Mouse (Mus musculus) intestine, postnatal 0 days (tissue): ENCODE data around the gene Cnga4. TPM values are rescaled to one million over a fixed set of nuclear protein-coding genes. Genes with fewer than 3 reads are reported as not detected.

Source experiments
- ATAC-seq: fragments of 200-750 bp; cut with Nextera tagmentation; 2 replicates; pipeline ENCODE4 v1.8.0; 2017; ENCODE audit warnings: mild to moderate bottlenecking, moderate TSS enrichment, moderate library complexity
- H3K27ac ChIP-seq: fragments of 300-500 bp; sonication (generic); 2 replicates; pipeline ENCODE4 v1.5.1; 2014; ENCODE audit warnings: mild to moderate bottlenecking, low read depth, low read length, moderate library complexity
- H3K27me3 ChIP-seq: fragments of 300-500 bp; sonication (generic); replicated peaks from 2 replicates; pipeline ENCODE4 v1.6.1; 2014; ENCODE audit warnings: low read length, mixed read lengths; ENCODE audit not compliant: control insufficient read depth, insufficient read depth
- H3K36me3 ChIP-seq: fragments of 300-500 bp; sonication (generic); 2 replicates; pipeline ENCODE4 v1.6.1; 2014; ENCODE audit warnings: mild to moderate bottlenecking, moderate library complexity; ENCODE audit not compliant: control insufficient read depth, insufficient read depth
- H3K4me1 ChIP-seq: fragments of 300-500 bp; sonication (generic); replicated peaks from 2 replicates; pipeline ENCODE4 v1.6.1; 2014; ENCODE audit warnings: antibody characterized with exemption, low read length, mixed read lengths; ENCODE audit not compliant: control insufficient read depth, insufficient read depth
- H3K4me2 ChIP-seq: fragments of 300-500 bp; sonication (generic); replicated peaks from 2 replicates; pipeline ENCODE4 v1.6.1; 2014; ENCODE audit warnings: low read depth, mild to moderate bottlenecking, moderate library complexity
- H3K4me3 ChIP-seq: fragments of 300-500 bp; sonication (generic); 2 replicates; pipeline ENCODE4 v1.5.1; 2014; ENCODE audit warnings: low read depth, low read length
- H3K9ac ChIP-seq: fragments of 300-500 bp; sonication (generic); 2 replicates; pipeline ENCODE4 v1.6.1; 2014; ENCODE audit warnings: mild to moderate bottlenecking, low read depth, low read length
- H3K9me3 ChIP-seq: fragments of 300-500 bp; sonication (generic); 2 replicates; pipeline ENCODE4 v1.6.1; 2016; ENCODE audit warnings: mixed run types; ENCODE audit not compliant: control insufficient read depth
- CTCF ChIP-seq: sonication (generic); IDR thresholded peaks from 2 replicates; pipeline ENCODE4 v1.5.1; 2016; ENCODE audit warnings: low read depth, mild to moderate bottlenecking, control low read depth, antibody characterized with exemption, moderate library complexity
- WGBS: fragments of 180-500 bp; shearing (Covaris S2); extraction: QIAGEN DNeasy Blood & Tissue Kit; methylation state at CpG from one replicate; pipeline ENCODE4 v1.1.7; 2014; 5-methylcytosine and 5-hydroxymethylcytosine counted together
- polyA plus RNA-seq: library from polyadenylated mRNA; unstranded; fragments of >200 nt; fragmentation: Nextera tagmentation; extraction: Ambion mirVana; gene quantifications from 2 replicates; pipeline ENCODE4 v1.2.1, GENCODE M21; 2015

The Cnga4 gene
- polyA plus RNA-seq, 1 experiment from 2014 or later: not detected

DNA sequence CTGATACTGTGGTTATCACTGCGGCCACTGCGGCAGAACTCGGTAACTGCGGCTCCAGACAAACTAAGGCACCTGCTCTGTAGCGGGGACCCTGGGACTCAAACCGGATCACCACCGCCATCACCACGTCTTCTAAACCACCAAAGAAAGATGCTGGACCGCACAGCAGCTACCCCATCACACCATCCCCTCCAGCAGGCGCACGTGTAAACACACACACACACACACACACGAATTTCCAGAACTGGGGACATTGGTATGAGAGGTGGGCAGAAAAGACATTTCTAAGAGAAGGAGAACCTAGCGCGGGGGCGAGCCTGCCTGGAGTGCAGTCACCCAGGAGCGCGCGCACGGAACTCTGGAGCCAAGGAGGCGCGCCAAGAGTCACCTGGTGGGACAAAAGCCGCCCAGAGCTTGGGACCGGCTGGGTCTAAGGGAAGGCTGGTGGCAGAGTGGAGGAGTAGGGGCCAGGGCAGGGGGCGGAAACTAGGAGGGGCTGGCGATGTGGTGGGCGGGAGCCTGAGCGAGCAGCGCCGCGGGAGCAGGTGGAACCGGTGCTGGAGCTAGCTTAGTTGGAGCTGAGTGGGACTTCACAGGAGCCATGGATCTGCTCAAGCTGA is 21.2 kb downstream of the Cnga4 start, which contains the start of gene Cckbr:
Gene Cckbr, plus strand, starts transcription at position 308 of the 620 bp plus-strand sequence.
- no peaks in the 10 kb centered on the region for H3K36me3 ChIP-seq
- peaks cover 18% of the 10 kb centered on the region for H3K27me3 ChIP-seq
- 0 out of 2 replicates have a peak, but pooled peaks have one; percentile 6 for ATAC-seq
- no peaks in the 10 kb centered on the region for H3K9me3 ChIP-seq
- no peak for TF ChIP-seq CTCF
- no peaks in the 10 kb centered on the region for H3K4me1 ChIP-seq
- H3K27ac ChIP-seq: no peak within 1 kb of the TSS
- 2% methylated on average over 29 of the region's 31 CpGs for WGBS
- H3K9ac ChIP-seq: no peak within 1 kb of the TSS
- H3K4me2 ChIP-seq: peak within 1 kb of the TSS; percentile 52
- peak within 1 kb of the TSS; percentile 26 for H3K4me3 ChIP-seq

DNA sequence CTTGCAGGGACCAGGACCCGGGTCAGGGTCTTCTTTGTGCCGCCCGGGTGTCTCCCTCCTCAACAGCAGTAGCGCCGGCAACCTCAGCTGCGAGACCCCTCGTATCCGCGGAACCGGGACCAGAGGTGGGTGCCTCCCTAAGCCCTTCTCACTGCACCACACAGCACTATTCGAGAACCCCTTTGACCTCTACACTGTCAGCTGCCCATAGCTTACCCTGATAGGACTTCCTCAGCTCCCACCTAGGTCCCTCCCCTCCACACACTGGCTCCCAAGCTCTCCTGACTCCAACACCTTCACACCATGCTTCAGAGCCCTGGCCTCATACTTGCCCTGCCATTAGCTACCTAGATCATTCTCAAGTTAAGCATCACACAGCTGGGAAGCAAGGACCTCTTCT is 21.7 kb downstream of the Cnga4 start:
- Histone ChIP-seq H3K9ac (no peak overlapping the region), H3K4me3 (peak overlapping the region; percentile 26; the same call in 1 of the 2 replicates)
- no peak for TF ChIP-seq CTCF

DNA sequence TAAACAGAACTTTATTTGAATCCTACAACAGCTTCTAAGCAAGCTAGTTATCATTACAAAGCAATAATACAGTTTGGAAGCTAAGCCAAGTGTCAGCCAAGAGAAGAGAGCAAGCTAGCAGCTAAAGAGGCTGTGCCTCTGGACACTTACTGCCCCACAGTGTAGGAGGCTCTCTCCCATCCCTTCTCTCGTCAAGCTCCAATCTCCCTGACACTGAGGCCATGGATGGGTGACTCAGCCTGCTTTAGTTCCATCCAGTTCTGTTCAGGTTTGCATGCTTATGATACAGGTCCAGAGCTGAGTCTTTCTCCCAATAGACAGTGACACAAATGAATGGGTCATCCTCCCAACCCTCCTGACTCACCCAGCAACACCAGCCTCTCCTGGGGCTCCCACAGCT is 27.7 kb downstream of the Cnga4 start:
- no peak for TF ChIP-seq CTCF
- WGBS: 30% methylated on average over 1 of the region's 1 CpGs
- Histone ChIP-seq H3K9ac (no peak overlapping the region), H3K4me2 (no peak overlapping the region), H3K4me3 (no peak overlapping the region), H3K27ac (no peak overlapping the region), H3K27me3 (no peaks in the 10 kb centered on the region), H3K36me3 (no peaks in the 10 kb centered on the region), H3K4me1 (no peaks in the 10 kb centered on the region), H3K9me3 (no peaks in the 10 kb centered on the region)
- ATAC-seq: no peak

More for the DNA sequence above, 21.7 kb downstream of the Cnga4 start:
- whole genome bisulfite sequencing: 5% methylated on average over 11 of the region's 11 CpGs
- H3K4me2 ChIP-seq: peak overlapping the region; percentile 52
- no peaks in the 10 kb centered on the region for H3K4me1 ChIP-seq
- H3K36me3 ChIP-seq: no peaks in the 10 kb centered on the region
- no peaks in the 10 kb centered on the region for H3K9me3 ChIP-seq
- no peak overlapping the region for H3K27ac ChIP-seq
- H3K27me3 ChIP-seq: peaks cover 18% of the 10 kb centered on the region
- no peak for ATAC-seq

DNA sequence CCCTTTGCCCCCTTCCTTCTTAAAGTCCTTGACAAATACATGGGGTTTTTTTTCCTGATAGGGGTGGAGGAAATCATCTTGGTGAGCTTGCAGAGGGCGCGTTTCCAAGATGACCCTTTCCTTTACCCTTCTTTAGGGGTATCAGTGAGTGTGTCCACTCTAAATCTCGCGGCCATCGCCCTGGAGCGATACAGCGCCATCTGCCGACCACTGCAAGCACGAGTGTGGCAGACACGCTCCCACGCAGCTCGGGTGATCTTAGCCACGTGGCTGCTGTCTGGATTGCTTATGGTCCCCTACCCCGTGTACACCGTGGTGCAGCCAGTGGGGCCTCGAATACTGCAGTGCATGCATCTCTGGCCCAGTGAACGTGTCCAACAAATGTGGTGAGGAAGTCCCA is 29.5 kb downstream of the Cnga4 start:
- WGBS: 86% methylated on average over 17 of the region's 17 CpGs
- H3K4me2 ChIP-seq: no peak overlapping the region
- ATAC-seq: no peak

DNA sequence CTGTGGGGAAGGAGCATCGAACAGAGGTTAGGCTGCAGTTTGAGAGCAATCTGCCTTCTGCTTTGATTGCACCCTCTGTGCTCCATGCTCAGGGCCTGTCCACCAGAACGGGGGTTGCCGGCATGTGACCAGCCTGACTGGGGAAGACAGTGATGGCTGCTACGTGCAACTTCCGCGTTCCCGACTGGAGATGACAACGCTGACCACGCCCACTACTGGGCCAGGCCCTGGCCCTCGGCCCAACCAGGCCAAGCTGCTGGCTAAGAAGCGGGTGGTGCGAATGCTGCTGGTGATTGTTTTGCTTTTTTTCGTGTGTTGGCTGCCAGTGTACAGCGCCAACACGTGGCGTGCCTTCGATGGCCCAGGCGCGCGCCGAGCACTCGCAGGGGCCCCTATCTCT is 30.4 kb downstream of the Cnga4 start:
- ATAC-seq: no peak
- no peak overlapping the region for H3K9ac ChIP-seq
- H3K4me1 ChIP-seq: no peaks in the 10 kb centered on the region
- no peak overlapping the region for H3K4me3 ChIP-seq
- no peak for TF ChIP-seq CTCF
- 82% methylated on average over 22 of the region's 22 CpGs for WGBS
- H3K27me3 ChIP-seq: no peaks in the 10 kb centered on the region
- no peaks in the 10 kb centered on the region for H3K36me3 ChIP-seq
- H3K27ac ChIP-seq: no peak overlapping the region
- no peak overlapping the region for H3K4me2 ChIP-seq
- H3K9me3 ChIP-seq: no peaks in the 10 kb centered on the region

More for the DNA sequence above, 29.5 kb downstream of the Cnga4 start:
- Histone ChIP-seq H3K4me1 (no peaks in the 10 kb centered on the region), H3K27ac (no peak overlapping the region), H3K9ac (no peak overlapping the region), H3K27me3 (no peaks in the 10 kb centered on the region), H3K4me3 (no peak overlapping the region), H3K36me3 (no peaks in the 10 kb centered on the region), H3K9me3 (no peaks in the 10 kb centered on the region)
- no peak for TF ChIP-seq CTCF

DNA sequence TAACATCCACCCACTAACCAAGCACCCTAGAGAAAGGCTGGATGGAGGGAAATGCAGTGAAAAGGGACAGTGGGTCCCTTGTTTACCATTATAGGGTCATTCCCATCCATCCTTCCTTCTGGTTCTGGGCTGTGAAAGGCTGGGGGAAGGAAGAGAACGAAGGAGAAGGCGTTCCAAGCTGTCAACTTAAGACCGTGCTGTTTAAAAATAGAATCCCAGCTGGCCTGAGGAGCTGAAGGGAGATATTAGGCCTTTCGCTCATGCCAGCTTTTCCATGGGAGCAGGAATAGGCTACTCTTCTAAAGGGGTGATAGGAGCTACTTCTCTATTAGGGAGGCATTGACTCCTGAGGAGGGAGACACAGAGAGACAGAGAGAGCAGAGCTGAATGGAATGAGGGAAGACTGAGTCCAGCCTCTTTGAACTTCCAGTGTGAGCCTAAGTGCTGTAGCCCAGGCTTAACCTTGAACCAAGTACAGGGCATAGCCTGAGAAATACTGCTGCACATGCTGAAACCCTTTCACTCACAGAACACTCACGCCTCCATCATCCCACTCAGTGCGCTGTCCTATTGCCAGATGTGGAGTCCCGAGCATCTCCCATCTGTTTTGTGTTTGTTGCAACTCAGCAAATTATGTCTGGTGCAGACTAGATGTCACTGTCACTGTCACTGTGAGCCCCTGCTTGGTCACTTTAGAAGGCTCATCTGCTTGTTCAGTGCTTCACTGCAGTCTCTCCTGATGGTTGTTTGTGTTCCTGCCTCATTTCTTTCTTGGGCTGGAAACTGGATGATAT is 33.8 kb downstream of the Cnga4 start:
- ATAC-seq: no peak
- Histone ChIP-seq H3K4me1 (no peaks in the 10 kb centered on the region), H3K27me3 (no peaks in the 10 kb centered on the region), H3K9ac (no peak overlapping the region), H3K9me3 (no peaks in the 10 kb centered on the region), H3K4me3 (no peak overlapping the region), H3K36me3 (no peaks in the 10 kb centered on the region), H3K27ac (no peak overlapping the region), H3K4me2 (no peak overlapping the region)
- no peak for TF ChIP-seq CTCF
- WGBS: 60% methylated on average over 7 of the region's 7 CpGs
